Mouse (Mus musculus) gastrocnemius, postnatal 4 days (tissue): ENCODE measurements at regions not wholly inside any gene's neighbourhood (a gene's known extent, or its start where the extent isn't known, plus 50 kb on each side); places are given as distances from the start of the nearest gene placed in this dataset.

Experiments used
- DNase-seq, 2 experiments: peaks; one replicate each; pipeline ENCODE4 v3.0.0; 2021 to 2022; ENCODE audit warnings: low spot score in 2 of 2, mixed read lengths in 2 of 2

GRCm38 (mm10) chr13:79057424-79057823 is 857.9 kb upstream of the Nr2f1 start:
- no peak for DNase-seq

DNA sequence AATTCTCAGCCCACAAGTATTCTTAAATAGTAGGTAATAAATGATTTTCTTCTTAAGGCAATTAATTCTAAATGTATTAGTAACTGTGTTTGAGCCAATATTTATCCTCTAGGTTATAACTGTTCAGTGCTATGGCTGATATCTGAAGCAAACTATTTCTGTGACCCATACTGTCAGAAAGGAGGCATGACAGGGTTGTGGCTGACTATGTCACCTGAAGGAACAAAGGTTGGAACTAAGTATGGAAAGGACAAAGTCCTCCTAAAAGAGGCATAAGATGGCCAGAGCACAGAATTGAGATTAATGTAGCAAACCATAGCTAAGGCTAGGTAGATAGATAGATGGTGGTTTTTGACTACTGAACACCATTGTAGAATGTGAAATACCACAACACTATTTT is 854.9 kb upstream of the Nr2f1 start:
- no peak for DNase-seq

GRCm38 (mm10) chr13:79053428-79053827 is 853.9 kb upstream of the Nr2f1 start:
- DNase-seq = no peak

DNA sequence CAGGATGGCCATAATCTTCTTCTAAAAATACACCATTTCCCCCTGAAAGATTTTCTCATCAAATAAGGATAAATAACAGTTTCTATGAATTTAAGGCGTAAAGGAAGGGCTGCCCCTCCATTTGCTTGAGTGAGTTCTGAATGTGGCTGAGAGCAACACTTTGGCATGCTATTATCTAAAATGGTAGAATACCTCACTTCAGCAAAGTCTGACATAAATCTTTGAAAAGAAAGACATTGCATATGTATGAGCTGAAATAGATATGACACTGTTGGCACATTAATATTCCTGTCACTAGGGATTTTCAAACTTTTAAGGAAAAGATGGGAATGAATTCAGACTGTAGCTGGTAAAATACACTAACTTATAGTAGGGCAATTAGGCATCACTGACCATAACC is 847.7 kb upstream of the Nr2f1 start:
- no peak for DNase-seq

- no peak for DNase-seq
Observed at GRCm38 (mm10) chr13:79044657-79045056, 845.1 kb upstream of the Nr2f1 start.

- no peak for DNase-seq
Observed at GRCm38 (mm10) chr13:79037883-79038282, 838.3 kb upstream of the Nr2f1 start.

DNA sequence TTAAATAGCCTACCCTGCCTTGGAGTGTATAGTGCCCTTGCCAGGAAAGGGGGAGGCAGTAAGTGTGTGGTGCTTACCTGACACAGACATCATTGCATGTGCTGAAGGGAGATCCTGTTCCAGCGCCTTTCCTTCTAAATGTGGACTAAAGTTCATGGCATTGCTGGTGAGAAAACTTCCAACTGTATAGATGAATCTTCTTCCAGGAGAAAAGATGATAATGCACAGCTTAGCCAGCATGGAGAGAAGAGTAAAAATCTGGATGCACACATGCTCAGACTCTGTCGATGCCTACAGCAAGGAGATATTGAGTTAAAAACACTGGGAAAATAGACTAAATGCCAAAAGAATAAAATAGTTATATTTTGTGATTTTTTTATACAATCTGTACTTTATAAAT is 835.7 kb upstream of the Nr2f1 start:
- DNase-seq = no peak

GRCm38 (mm10) chr13:79029974-79030373 is 830.4 kb upstream of the Nr2f1 start:
- peak in 1 of 2 experiments; percentile 17 for DNase-seq

DNA sequence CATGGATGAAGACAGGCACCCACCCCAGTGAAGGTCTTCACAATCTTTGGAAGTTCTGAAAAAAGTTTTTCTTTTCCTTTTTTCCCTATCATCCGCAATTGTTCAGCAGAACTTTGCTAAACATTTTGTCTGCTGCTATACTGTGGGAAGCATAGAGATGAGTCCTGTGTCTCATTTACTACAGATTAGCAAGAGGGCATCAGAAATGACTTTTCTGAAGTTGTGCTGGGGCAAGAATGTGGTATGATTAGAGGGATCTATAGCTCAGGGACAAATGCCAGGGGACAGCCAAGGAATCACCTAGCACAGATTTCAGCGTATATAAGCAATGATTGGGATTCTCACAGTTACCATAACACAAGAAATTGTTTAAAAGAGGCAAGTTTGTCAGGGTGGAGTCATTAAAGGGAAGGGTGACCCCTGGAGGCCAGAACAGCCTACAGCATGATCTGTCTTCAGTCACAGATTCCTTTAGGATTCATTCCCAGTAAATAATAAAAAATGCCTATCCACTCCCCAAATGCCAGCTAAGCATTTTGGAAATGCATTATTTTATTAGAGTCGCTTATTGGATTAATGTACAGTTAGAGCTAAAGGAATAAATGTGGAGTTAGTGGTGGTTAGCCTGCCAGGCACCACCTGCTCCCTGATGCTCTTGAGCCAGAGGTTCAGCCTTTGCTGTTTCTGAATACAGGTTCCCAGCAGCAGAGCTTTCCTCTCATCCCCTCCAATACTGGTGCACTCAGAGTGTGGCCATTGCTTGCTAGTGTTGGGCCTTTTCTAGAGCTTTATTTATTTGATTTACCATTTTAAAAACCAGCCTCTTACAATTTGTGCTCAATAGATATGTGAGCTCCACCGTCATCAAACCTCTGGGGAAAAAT is 828.6 kb upstream of the Nr2f1 start:
- DNase-seq = peak in 1 of 2 experiments; percentile 24

DNA sequence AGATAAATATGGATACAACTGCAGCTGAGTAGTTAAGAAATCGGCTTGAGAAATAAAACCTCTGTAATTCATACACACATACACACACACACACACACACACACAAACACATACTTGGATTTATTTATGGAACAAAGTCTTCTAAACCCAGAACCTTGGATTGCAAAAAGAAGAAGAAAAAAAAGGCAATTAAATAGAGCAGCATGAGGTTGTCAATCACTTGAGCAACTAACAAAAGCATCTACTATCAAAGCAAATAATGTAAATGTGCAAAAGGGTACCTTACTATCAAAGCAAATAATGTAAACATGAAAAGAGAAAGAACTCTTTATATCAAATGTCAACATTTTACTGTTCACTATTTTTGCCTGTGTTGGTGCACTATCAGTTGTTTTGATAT is 826.1 kb upstream of the Nr2f1 start:
- no peak for DNase-seq

DNA sequence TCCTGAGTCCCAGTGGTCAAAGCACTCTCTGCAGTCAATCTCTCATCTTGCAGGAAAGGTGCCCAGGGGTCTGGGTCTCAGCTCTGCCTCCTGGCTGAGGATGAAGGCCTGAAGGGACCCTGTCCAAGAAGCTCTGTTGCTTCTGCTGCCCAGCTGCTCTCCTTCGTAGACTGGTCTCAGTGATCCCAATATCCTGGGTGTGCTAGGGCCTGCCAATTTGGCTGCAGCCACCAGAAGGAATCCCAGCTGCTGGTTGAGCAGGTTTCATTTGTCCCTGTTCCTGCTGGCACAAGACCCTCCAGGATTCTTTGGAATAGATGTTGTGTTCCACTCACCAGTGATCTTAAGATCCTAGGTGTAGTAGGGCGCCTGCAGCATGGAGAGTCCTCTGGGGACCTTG is 818.5 kb upstream of the Nr2f1 start:
- no peak for DNase-seq

DNA sequence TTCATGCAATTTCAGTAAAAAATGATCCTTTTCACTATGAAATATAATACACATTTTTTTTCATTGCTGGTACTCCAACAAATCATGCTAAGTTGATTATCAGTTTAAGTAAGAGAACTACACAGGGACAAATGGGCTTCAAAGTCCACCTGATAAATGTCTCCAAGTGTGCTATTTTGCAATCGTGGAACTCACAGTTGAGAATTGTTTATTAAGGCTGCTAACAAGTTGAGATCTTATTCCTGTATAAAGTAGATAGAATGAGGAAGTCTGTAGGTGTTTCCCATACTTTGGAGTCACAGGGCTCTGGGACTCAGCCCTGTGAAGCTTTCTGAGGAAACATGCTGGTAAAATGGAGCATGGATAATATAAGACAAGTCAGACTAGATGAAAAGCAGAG is 803.8 kb upstream of the Nr2f1 start:
- no peak for DNase-seq

DNA sequence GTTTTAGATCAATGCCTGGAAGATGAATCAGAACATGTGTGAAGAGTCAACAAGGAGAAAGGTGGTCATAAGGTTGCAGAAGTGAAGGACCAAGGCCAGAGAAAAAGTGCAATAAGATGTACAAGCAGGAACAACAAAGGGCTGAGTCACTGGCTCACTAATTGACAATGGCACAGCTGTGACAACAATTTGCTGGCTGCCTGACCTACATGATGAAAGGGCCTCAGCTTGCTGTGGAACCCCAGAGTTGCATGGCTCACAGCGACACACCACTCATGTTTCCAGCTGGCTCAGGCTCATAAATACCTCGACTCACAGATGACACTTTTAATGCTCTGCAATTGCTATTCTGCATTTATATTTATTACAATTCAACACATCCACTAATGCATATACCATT is 799.3 kb upstream of the Nr2f1 start:
- no peak for DNase-seq

DNA sequence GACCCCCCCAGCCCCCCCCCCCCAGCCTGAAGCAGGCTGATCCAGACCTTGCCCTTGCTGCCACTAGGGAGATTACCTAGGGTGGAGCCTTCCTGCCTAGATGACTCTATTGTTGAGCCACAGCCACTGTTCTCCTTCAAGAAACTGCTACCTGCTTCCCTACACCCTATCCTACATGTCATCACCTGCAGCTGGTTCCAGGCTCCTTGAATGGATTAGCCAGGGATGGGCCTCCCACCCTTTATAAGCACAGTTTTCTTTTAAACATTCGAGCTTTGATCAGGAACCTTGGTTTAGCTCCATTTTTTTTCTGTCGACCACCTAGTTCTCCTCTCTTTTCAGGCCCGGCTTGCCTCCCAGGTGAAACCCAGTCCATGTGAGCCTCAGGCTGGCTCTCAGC is 792.8 kb upstream of the Nr2f1 start:
- DNase-seq = no peak

GRCm38 (mm10) chr13:78985921-78986320 is 786.4 kb upstream of the Nr2f1 start:
- no peak for DNase-seq

- DNase-seq = no peak
Observed at GRCm38 (mm10) chr13:78977224-78977780, 777.7 kb upstream of the Nr2f1 start.

DNA sequence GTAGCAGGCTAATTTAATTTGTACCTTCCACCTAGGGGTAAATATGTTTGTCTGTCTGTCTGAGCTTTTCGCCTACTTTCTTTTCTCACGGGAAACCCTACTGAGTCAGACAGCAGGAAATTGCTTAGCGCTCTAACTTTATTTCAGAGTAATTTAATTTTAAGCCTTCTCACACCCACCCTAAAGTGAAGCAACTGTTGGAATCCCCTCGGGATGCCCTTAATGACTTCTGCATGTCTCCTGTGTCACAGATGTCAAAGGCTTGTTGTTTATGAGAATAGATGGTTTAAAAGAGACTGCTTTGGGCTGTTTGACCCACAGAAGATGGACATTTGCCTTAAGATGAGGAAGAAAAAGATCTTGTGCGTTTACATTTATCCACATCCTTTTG is 738.8 kb upstream of the Nr2f1 start:
- no peak for DNase-seq

DNA sequence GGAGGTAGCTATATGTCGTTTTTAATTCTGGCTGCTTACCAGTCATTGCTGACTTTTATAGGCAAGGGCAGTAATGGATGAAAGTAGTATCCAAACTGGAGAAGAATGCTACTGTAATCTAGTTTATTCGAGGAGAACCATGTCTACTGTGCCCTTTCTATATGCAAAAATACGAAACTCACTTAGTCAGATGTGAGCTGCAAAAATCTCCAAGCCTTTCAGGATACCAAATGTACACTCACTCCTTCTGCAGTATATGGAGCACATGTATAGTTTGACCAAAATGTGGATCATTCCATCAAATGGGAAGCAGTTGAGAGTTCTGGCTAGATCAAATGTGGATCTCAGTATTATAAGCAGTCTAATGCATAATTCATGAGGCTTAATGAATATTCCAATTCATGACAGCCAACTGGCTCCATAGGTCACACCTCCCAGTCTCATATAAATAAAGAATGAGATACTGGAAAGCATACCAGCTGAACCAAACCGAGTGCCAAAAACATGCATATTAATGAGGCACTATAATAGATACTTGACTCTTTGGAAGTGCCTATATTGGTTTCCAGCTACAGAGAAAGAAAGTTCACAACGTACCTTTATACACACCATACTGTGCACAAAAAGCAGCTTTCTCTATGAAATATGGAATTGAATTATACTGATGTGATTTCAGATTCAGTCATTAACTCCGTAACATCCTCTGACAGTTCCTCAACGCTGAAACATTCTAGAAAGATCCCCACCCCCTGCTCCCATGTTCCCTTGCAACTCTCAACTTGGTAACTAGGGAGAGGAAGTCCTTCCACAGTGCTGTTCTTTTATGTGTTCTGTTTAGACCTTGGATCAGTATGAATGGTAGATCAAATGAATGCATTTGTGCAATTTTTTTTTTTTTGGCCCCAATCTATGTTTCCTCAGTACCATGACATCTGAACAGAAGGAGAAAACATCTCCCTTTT is 738.1 kb upstream of the Nr2f1 start:
- DNase-seq = no peak

DNA sequence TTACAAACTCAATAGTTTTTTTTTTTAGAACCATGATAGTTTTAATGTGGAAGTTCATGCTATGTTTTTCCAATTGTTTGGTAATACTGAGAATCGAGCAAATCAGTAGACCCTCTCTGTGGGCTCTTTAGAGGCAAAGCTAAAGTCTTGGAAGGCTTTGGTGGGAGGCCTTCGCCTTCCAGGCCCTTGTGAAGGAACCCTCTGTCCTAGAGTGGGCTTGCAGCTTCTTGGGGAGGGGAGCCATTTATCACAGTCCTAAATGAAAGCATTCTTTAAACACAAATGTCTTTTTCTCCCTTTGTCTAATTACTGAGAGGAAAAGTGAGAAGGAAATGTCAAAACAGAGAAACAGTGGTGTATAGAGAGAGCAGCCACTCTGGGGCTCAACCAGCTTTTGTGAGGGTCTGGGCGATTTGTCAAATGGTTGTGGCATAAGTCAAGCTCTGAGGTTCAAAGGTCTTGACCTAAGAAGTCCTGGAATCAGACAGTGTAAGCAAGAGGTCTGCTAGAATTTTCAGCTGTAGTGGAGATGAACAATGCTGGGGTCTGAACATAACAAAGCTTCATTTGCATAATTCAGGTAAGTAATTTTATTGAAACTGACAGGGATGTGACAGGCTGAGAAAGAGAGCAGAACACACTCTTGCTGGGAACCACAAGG is 736.6 kb upstream of the Nr2f1 start:
- no peak for DNase-seq

GRCm38 (mm10) chr13:78928347-78928746 is 728.8 kb upstream of the Nr2f1 start:
- no peak for DNase-seq

DNA sequence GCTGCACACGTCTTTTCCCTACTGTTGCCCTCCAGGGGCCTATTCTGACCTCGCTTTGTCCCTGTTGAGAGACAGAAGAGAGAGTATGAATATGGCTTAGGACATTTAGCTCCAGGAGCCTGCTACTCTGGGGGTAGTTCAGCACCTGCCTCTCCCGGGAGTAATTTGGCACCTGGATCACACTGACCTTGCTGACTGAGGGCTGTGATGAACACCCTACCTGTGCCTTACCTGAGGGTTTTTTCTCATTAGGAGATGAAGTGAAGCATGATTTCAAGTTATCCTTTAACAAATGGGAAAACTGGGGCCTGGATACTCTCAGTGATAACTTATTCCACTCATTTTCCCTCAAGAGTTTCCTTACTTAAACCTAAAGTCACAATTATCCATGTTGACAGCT is 721.2 kb upstream of the Nr2f1 start:
- DNase-seq = no peak
